Mouse (Mus musculus) kidney, embryonic 16.5 days (tissue): Measurements from ENCODE around the gene Hnrnpab. TPM values are rescaled to one million over a fixed set of nuclear protein-coding genes. Genes with fewer than 3 reads are reported as not detected.
A peak's percentile ranks its signal among the peaks of the same experiment; 100 is the strongest.
"Not testable (repeated sequence)": the region's sequence is repeated elsewhere in the genome, so short reads cannot be mapped to it uniquely, and the experiment has no call there.

Source experiments
- ATAC-seq: fragments of 200-750 bp; cut with Nextera tagmentation; 2 replicates; pipeline ENCODE4 v1.8.0; 2017; ENCODE audit warnings: moderate TSS enrichment; ENCODE audit not compliant: low FRiP score, low TSS enrichment
- H3K27ac ChIP-seq: fragments of 300-500 bp; sonication (generic); 2 replicates; pipeline ENCODE4 v1.5.1; 2014; ENCODE audit warnings: low read length
- H3K27me3 ChIP-seq: fragments of 300-500 bp; sonication (generic); 2 replicates; pipeline ENCODE4 v1.6.1; 2014; ENCODE audit warnings: low read length, control low read depth, mixed read lengths; ENCODE audit not compliant: insufficient read depth
- H3K36me3 ChIP-seq: fragments of 300-500 bp; sonication (generic); 2 replicates; pipeline ENCODE4 v1.6.1; 2014; ENCODE audit warnings: low read length, control low read depth, mixed read lengths; ENCODE audit not compliant: insufficient read depth
- H3K4me1 ChIP-seq: fragments of 300-500 bp; sonication (generic); 2 replicates; pipeline ENCODE4 v1.6.1; 2014; ENCODE audit warnings: low read length, control low read depth, mixed read lengths; ENCODE audit not compliant: insufficient read depth
- H3K4me2 ChIP-seq: fragments of 300-500 bp; sonication (generic); replicated peaks from 2 replicates; pipeline ENCODE4 v1.6.1; 2014; ENCODE audit warnings: low read depth, low read length
- H3K4me3 ChIP-seq: fragments of 300-500 bp; sonication (generic); 2 replicates; pipeline ENCODE4 v1.5.1; 2014; ENCODE audit warnings: mild to moderate bottlenecking, low read length
- H3K9ac ChIP-seq: fragments of 300-500 bp; sonication (generic); replicated peaks from 2 replicates; pipeline ENCODE4 v1.6.1; 2014; ENCODE audit warnings: low read length
- H3K9me3 ChIP-seq: fragments of 300-500 bp; sonication (generic); 2 replicates; pipeline ENCODE4 v1.6.1; 2016; ENCODE audit warnings: low read length, control low read depth
- WGBS: fragments of 180-500 bp; shearing (Covaris S2); extraction: QIAGEN DNeasy Blood & Tissue Kit; methylation state at CpG from one replicate; pipeline ENCODE4 v1.1.7; 2014; 5-methylcytosine and 5-hydroxymethylcytosine counted together
- polyA plus RNA-seq: library from polyadenylated mRNA; unstranded; fragments of >200 nt; fragmentation: Nextera tagmentation; extraction: Ambion mirVana; gene quantifications from 2 replicates; pipeline ENCODE4 v1.2.1, GENCODE M21; 2015

Gene Hnrnpab
- polyA plus RNA-seq, 1 experiment from 2014 or later, result 343 TPM

GRCm38 (mm10) chr11:51609940-51610339 lies 3.3 kb upstream of the Hnrnpab start:
- ATAC-seq, H3K9ac ChIP-seq, H3K4me2 ChIP-seq, H3K27ac ChIP-seq, H3K4me3 ChIP-seq, H3K36me3 ChIP-seq, H3K9me3 ChIP-seq, H3K27me3 ChIP-seq: not testable (repeated sequence)
- H3K4me1 ChIP-seq, result peaks cover 14% of the 10 kb centered on the region
- 84% methylated on average over 5 of the region's 5 CpGs for WGBS

GRCm38 (mm10) chr11:51609266-51609909 lies 2.7 kb upstream of the Hnrnpab start:
- no peak overlapping the region for H3K27ac ChIP-seq
- H3K36me3 ChIP-seq, result peaks cover 9% of the 10 kb centered on the region
- 80% methylated on average over 3 of the region's 3 CpGs for WGBS
- no peak overlapping the region for H3K4me3 ChIP-seq
- no peaks in the 10 kb centered on the region for H3K9me3 ChIP-seq
- ATAC-seq, result no peak
- H3K4me2 ChIP-seq, result no peak overlapping the region
- no peak overlapping the region for H3K9ac ChIP-seq
- H3K27me3 ChIP-seq, result no peaks in the 10 kb centered on the region
- H3K4me1 ChIP-seq, result peaks cover 16% of the 10 kb centered on the region; the same call in 1 of the 2 replicates

- peak; percentile 59 for ATAC-seq
- WGBS, result 6% methylated on average over 15 of the region's 15 CpGs
- H3K27me3 ChIP-seq, result no peaks in the 10 kb centered on the region
- H3K9ac ChIP-seq, result peak overlapping the region; percentile 100
- H3K4me1 ChIP-seq, result peaks cover 34% of the 10 kb centered on the region
- peak overlapping the region; percentile 96 for H3K4me3 ChIP-seq
- H3K27ac ChIP-seq, result peak overlapping the region; percentile 95
- peaks cover 30% of the 10 kb centered on the region for H3K36me3 ChIP-seq
- H3K4me2 ChIP-seq, result peak overlapping the region; percentile 85
- H3K9me3 ChIP-seq, result no peaks in the 10 kb centered on the region
Measured at GRCm38 (mm10) chr11:51607096-51607738, 570 bp upstream of the Hnrnpab start.

GRCm38 (mm10) chr11:51605602-51606446 lies 823 bp downstream of the Hnrnpab start:
- peak overlapping the region; percentile 100 for H3K9ac ChIP-seq
- peak overlapping the region; percentile 96 for H3K4me3 ChIP-seq
- WGBS, result under 1% methylated on average over 71 of the region's 81 CpGs
- H3K27me3 ChIP-seq, result no peaks in the 10 kb centered on the region
- peak; percentile 81 for ATAC-seq
- H3K4me2 ChIP-seq, result peak overlapping the region; percentile 93
- peak overlapping the region; percentile 96 for H3K27ac ChIP-seq
- peaks cover 44% of the 10 kb centered on the region for H3K36me3 ChIP-seq
- no peaks in the 10 kb centered on the region for H3K9me3 ChIP-seq
- H3K4me1 ChIP-seq, result peaks cover 39% of the 10 kb centered on the region

- Histone ChIP-seq H3K4me3 (no peak overlapping the region), H3K9ac (0 out of 2 replicates have a peak overlapping the region, but pooled peaks have one; percentile 23), H3K4me1 (peaks cover 33% of the 10 kb centered on the region), H3K27me3 (no peaks in the 10 kb centered on the region), H3K27ac (no peak overlapping the region), H3K36me3 (peaks cover 79% of the 10 kb centered on the region), H3K4me2 (no peak overlapping the region), H3K9me3 (no peaks in the 10 kb centered on the region)
- no peak for ATAC-seq
- WGBS, result 89% methylated on average over 3 of the region's 3 CpGs
Measured at GRCm38 (mm10) chr11:51602253-51602652, 4.4 kb downstream of the Hnrnpab start.

GRCm38 (mm10) chr11:51597553-51597952 lies 9.1 kb downstream of the Hnrnpab start:
- peaks cover 93% of the 10 kb centered on the region for H3K36me3 ChIP-seq
- H3K9ac ChIP-seq, result no peak overlapping the region
- no peaks in the 10 kb centered on the region for H3K27me3 ChIP-seq
- H3K4me3 ChIP-seq, result no peak overlapping the region
- H3K27ac ChIP-seq, result no peak overlapping the region
- ATAC-seq, result no peak
- H3K4me1 ChIP-seq, result peaks cover 8% of the 10 kb centered on the region
- 84% methylated on average over 2 of the region's 2 CpGs for WGBS
- H3K9me3 ChIP-seq, result no peaks in the 10 kb centered on the region
- no peak overlapping the region for H3K4me2 ChIP-seq

GRCm38 (mm10) chr11:51595459-51596083 lies 11.1 kb downstream of the Hnrnpab start:
- Histone ChIP-seq H3K36me3 (peaks cover 94% of the 10 kb centered on the region), H3K9ac (no peak overlapping the region), H3K27ac (no peak overlapping the region), H3K4me3 (no peak overlapping the region), H3K9me3 (no peaks in the 10 kb centered on the region), H3K27me3 (no peaks in the 10 kb centered on the region), H3K4me1 (0 out of 2 replicates have a peak, but pooled peaks cover 3% of the 10 kb centered on the region), H3K4me2 (no peak overlapping the region)
- WGBS, result 92% methylated on average over 1 of the region's 1 CpGs
- no peak for ATAC-seq

- H3K4me3 ChIP-seq, result no peak overlapping the region
- H3K9ac ChIP-seq, result no peak overlapping the region
- no peak overlapping the region for H3K4me2 ChIP-seq
- peaks cover 91% of the 10 kb centered on the region for H3K36me3 ChIP-seq
- H3K9me3 ChIP-seq, result no peaks in the 10 kb centered on the region
- 67% methylated on average over 3 of the region's 3 CpGs for WGBS
- H3K27me3 ChIP-seq, result no peaks in the 10 kb centered on the region
- 0 out of 2 replicates have a peak, but pooled peaks cover 3% of the 10 kb centered on the region for H3K4me1 ChIP-seq
- ATAC-seq, result no peak
- H3K27ac ChIP-seq, result no peak overlapping the region
Measured at GRCm38 (mm10) chr11:51594715-51595350, 11.8 kb downstream of the Hnrnpab start.

GRCm38 (mm10) chr11:51593849-51594248 lies 12.8 kb downstream of the Hnrnpab start:
- Histone ChIP-seq H3K27me3 (no peaks in the 10 kb centered on the region), H3K36me3 (peaks cover 91% of the 10 kb centered on the region), H3K4me1 (0 out of 2 replicates have a peak, but pooled peaks cover 3% of the 10 kb centered on the region), H3K9me3 (no peaks in the 10 kb centered on the region), H3K27ac (no peak overlapping the region), H3K4me3 (no peak overlapping the region), H3K9ac (no peak overlapping the region), H3K4me2 (no peak overlapping the region)
- no peak for ATAC-seq
- WGBS, result 88% methylated on average over 6 of the region's 6 CpGs
